Mouse (Mus musculus) spleen, postnatal 10 days (tissue): ENCODE data around the gene Ankrd65.
A peak's percentile ranks its signal among the peaks of the same experiment; 100 is the strongest.

Experiments used
- DNase-seq, 2 experiments: peaks; one replicate each; pipeline ENCODE4 v3.0.0; 2021 to 2022; ENCODE audit warnings: low spot score in 2 of 2

Gene Ankrd65

GRCm38 (mm10) chr4:155811929-155812664 lies 21.9 kb downstream of the Ankrd65 start, which contains the start of gene Ccnl2:
Gene Ccnl2 (plus strand): TSS chr4:155812489.
- peak; percentile 85 to 94 for DNase-seq

GRCm38 (mm10) chr4:155812665-155813181 lies 22.5 kb downstream of the Ankrd65 start:
- peak; percentile 60 to 62 for DNase-seq

- DNase-seq: no peak
These were observed 27.3 kb downstream of the Ankrd65 start for GRCm38 (mm10) chr4:155817533-155817932.

- DNase-seq: peak in 1 of 2 experiments; percentile 62
These were observed 30.8 kb downstream of the Ankrd65 start for GRCm38 (mm10) chr4:155821025-155821424.

GRCm38 (mm10) chr4:155823443-155823842 lies 33.2 kb downstream of the Ankrd65 start:
- no peak for DNase-seq

GRCm38 (mm10) chr4:155829866-155830265 lies 39.6 kb downstream of the Ankrd65 start:
- no peak for DNase-seq

GRCm38 (mm10) chr4:155830596-155830995 lies 40.4 kb downstream of the Ankrd65 start:
- DNase-seq: no peak

GRCm38 (mm10) chr4:155831205-155831766 lies 41.0 kb downstream of the Ankrd65 start, which contains the start of gene Aurkaip1:
Gene Aurkaip1 (plus strand): TSS chr4:155831272.
- DNase-seq: peak; percentile 94 to 97

- peak in 1 of 2 experiments; percentile 63 for DNase-seq
These were observed 41.6 kb downstream of the Ankrd65 start for GRCm38 (mm10) chr4:155831831-155832230.

GRCm38 (mm10) chr4:155832321-155832720 lies 42.1 kb downstream of the Ankrd65 start:
- DNase-seq: peak in 1 of 2 experiments; percentile 25

GRCm38 (mm10) chr4:155833234-155833633 lies 43.0 kb downstream of the Ankrd65 start:
- DNase-seq: no peak

- DNase-seq: peak; percentile 44 to 77
These were observed 43.6 kb downstream of the Ankrd65 start for GRCm38 (mm10) chr4:155833836-155834235.

- DNase-seq: no peak
These were observed 47.3 kb downstream of the Ankrd65 start for GRCm38 (mm10) chr4:155837404-155838010.

GRCm38 (mm10) chr4:155838187-155839153 lies 48.2 kb downstream of the Ankrd65 start:
- no peak for DNase-seq

GRCm38 (mm10) chr4:155839483-155839910 lies 49.3 kb downstream of the Ankrd65 start, which contains the start of gene Mxra8:
Gene Mxra8 (plus strand): TSS chr4:155839680.
- peak in 1 of 2 experiments; percentile 43 for DNase-seq

GRCm38 (mm10) chr4:155840076-155841002 lies 50.1 kb downstream of the Ankrd65 start:
- peak; percentile 13 to 38 for DNase-seq

GRCm38 (mm10) chr4:155841003-155841454 lies 50.8 kb downstream of the Ankrd65 start:
- peak in 1 of 2 experiments; percentile 69 for DNase-seq

- no peak for DNase-seq
These were observed 51.5 kb downstream of the Ankrd65 start for GRCm38 (mm10) chr4:155841651-155842270.

- DNase-seq: no peak
These were observed 53.0 kb downstream of the Ankrd65 start for GRCm38 (mm10) chr4:155843231-155843630.
